Mouse (Mus musculus) 3134 (cell line): ENCODE results near the gene Gm28038.

ENCODE experiments used
- DNase-seq: peaks from one replicate; pipeline ENCODE4 v3.0.0-alpha.2; 2011; ENCODE audit warnings: low spot score; ENCODE audit not compliant: insufficient read length; ENCODE audit errors: extremely low read depth

The Gm28038 gene

GRCm38 (mm10) chr2:30256616-30257350, 24.1 kb upstream of the Gm28038 start:
- no peak for DNase-seq

DNA sequence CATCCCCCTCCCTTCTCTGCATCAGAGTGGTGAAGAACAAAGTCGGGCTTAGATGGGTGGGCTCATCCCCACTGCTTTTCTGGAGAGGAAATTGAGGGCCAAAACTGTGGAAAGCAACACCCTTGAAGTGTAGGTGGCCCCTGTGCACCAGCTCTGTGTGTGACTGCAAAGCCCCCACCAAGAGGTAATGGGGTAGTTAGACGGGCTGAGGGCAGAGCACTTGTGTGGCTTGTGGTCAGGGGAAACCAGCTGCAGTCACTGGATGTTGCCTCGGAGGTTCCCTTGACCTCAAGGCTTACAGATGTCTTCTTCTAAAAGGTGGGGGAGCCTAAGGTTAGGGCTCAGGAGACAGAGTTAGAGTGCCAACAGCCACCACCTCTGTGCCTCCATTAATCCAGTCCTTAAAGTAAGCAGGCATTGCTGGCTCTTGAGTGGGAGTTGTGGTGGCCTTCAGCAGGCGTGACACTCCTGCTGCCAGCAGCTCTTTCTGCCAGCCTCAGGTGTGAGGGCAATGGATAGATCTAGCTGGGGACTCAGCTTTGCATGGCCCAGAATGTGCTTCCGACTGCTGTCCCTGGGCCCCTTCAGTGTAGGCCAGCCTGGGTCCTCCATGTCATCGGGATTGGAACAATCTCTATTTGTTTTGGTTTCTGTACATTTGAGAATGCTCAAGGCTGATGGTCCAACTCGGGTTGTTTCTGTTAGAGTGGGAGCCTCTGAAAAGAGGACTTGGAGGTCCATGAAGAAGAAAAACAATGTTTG, 23.0 kb upstream of the Gm28038 start:
- no peak for DNase-seq

DNA sequence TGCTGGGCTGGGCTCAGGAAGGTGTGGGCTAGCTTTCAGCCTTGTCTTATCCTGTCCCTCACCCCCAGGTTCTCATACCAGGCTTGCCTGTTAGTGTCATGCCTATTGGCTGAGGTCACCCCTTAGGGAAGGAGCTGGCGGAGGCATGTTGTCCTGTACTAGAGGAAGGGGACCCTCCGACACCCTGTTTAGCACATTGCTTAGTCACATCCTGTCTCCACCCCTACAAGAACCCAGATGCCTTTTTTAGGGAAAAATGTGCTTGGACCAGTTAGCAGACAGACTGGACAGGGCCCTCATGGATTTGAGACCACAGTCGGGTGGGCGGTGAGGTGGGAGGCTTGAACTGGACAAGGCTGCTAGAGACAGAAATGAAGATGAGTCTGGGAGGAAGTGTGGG, 22.2 kb upstream of the Gm28038 start:
- DNase-seq, result peak; percentile 44

GRCm38 (mm10) chr2:30259131-30260064, 21.4 kb upstream of the Gm28038 start:
- DNase-seq, result no peak

DNA sequence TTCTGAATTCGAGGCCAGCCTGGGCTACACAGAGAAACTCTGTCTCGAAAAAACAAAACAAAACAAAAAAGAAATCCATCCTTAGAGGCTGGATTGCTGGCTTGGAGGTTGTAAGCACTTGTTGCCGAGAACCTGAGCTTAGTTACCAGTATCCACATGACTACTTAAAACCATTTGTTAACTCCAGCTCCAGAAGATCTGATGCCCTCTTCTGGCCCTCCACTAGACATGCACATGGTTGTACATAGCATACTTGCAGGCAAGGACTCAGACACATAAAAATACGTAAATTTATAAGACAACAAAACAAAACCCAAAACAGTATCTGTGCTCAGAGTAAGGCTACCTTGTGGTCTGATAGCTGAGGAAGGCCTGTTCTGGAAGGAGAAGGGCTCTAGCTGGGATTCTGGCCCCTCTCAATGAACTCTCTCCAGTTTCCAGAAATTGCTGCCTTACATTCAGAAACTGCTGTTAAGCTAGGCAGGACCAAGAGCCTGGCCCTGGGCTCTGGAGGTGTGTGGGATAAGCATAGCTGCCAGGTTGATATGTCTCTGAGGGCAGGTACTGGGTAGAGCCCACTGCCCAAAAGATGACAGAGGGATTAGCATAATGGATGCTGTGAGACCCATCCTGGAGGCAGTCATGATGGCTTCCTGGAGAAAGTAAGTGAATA, 19.6 kb upstream of the Gm28038 start:
- DNase-seq, result no peak

- no peak for DNase-seq
These were observed 18.7 kb upstream of the Gm28038 start for GRCm38 (mm10) chr2:30261921-30262839.

- no peak for DNase-seq
These were observed 17.9 kb upstream of the Gm28038 start for GRCm38 (mm10) chr2:30262840-30263441.

- DNase-seq, result no peak
These were observed 17.0 kb upstream of the Gm28038 start for GRCm38 (mm10) chr2:30263811-30264210.

GRCm38 (mm10) chr2:30264671-30265519, 15.9 kb upstream of the Gm28038 start:
- DNase-seq, result no peak

- DNase-seq, result peak; percentile 35
These were observed 15.0 kb upstream of the Gm28038 start, which contains the start of gene Phyhd1 for GRCm38 (mm10) chr2:30265767-30266253. Phyhd1 (plus strand) TSS chr2:30266203.

GRCm38 (mm10) chr2:30266392-30266941, 14.4 kb upstream of the Gm28038 start:
- peak; percentile 58 for DNase-seq

DNA sequence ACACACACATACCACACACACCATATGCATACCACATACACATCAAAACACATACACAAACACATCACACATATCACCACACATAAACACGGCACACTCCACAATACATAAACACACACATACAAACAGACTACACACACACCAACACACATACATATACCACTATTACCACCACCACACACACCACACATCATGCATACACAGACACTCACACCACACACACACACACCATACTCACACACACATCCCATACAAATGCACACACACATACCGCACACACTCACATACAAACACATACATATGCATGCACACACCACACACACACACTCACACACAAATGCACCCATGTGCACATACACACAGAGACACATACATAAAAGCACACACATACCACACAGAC, 13.4 kb upstream of the Gm28038 start:
- DNase-seq, result no peak

- DNase-seq, result no peak
These were observed 12.5 kb upstream of the Gm28038 start for GRCm38 (mm10) chr2:30268371-30268770.

DNA sequence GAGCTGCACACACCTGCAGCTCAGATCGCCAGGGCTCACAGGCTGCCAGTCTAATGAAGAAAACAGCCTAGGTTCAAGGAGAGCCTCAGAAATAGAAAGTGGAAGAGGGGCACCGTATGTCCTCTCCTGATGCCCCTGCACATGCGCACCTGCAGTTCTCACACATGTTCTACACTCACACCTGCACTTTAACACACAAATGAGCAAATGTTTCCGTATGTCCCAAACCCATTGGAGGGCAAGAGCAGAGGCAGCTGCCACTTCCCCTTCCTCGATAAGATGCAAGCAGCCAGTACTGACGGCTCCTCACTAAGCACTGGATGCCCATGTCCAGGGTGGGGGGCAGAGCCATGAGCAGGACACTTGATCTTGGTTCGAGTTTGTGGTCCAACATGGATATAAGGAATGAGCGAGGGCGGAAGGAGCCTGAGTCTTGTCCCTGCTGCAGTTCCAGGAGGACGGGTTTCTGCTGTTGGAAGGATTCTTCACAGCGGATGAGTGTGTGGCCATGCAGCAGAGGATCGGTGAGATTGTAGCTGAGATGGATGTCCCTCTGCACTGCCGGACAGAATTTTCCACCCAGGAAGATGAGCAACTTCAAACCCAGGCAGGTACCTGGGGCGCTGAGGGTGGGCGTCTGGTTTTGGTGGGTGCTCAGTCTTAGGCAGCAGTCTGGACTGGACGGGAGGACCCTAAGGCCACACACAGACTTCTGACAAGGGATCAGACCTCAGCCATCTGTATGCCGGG, 11.4 kb upstream of the Gm28038 start:
- no peak for DNase-seq

DNA sequence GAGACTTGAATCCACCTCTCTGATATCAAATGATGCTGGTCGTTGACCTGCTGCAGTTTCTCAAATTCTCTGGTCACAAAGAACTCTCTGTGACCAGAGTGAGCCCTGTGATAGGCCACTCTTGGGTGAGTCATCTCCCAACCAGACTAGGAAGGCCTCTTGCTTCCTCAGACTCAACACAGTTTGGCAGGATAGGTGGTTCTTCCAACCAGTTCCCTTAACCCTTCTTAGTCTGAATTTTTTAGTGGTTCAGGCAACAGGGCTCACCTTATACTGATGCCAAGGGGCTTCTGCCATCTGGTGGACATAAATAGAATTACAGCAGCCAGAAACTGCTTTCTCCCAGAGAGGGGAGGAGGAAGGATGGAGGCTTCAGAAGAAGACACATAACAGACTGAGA, 10.7 kb upstream of the Gm28038 start:
- peak; percentile 72 for DNase-seq

GRCm38 (mm10) chr2:30281651-30282050, 808 bp downstream of the Gm28038 start:
- DNase-seq, result no peak

- DNase-seq, result no peak
These were observed 2.4 kb downstream of the Gm28038 start for GRCm38 (mm10) chr2:30283193-30283592.
